Mouse (Mus musculus) left cerebral cortex, adult 2 months (tissue): ENCODE results near the gene Vpreb1. TPM values are rescaled to one million over a fixed set of nuclear protein-coding genes. Genes with fewer than 3 reads are reported as not detected.
"Not testable (repeated sequence)": the region's sequence is repeated elsewhere in the genome, so short reads cannot be mapped to it uniquely, and the experiment has no call there.

Experiments
- DNase-seq, 2 experiments: peaks; one replicate each; pipeline ENCODE4 v3.0.0; 2021 to 2022; ENCODE audit warnings: low spot score in 2 of 2, mixed read lengths in 1 of 2; ENCODE audit errors: extremely low spot score in 1 of 2
- H3K27ac ChIP-seq: fragments of 200-600 bp; 2 replicates; pipeline ENCODE4 v1.8.1; 2022
- H3K4me3 ChIP-seq: fragments of 200-600 bp; 2 replicates; pipeline ENCODE4 v1.8.1; 2022
- CTCF ChIP-seq: fragments of 200-600 bp; IDR thresholded peaks from 2 replicates; pipeline ENCODE4 v1.8.1; 2022; ENCODE audit warnings: antibody characterized with exemption, mild to moderate bottlenecking, moderate library complexity
- intact Hi-C: fragments of 180-260 bp; cut with DNase I; formaldehyde crosslinking; loops from one replicate; pipeline ENCODE4 v1.15.1; 2025
- total RNA-seq, 2 experiments: library from RNA; stranded (reverse); gene quantifications; 2 replicates each; pipeline ENCODE4 v1.2.3; 2021

Gene Vpreb1
- total RNA-seq, 2 experiments from 2014 or later: 0.63 TPM; not detected in 1

- intact Hi-C loops: no loop called here
- TF ChIP-seq CTCF: no peak
- Histone ChIP-seq H3K27ac (no peak overlapping the region), H3K4me3 (no peak overlapping the region)
- no peak for DNase-seq
Measured at GRCm38 (mm10) chr16:16892366-16892765, 21.7 kb upstream of the Vpreb1 start.

GRCm38 (mm10) chr16:16888341-16888740 lies 17.7 kb upstream of the Vpreb1 start:
- no peak overlapping the region for H3K4me3 ChIP-seq
- no peak overlapping the region for H3K27ac ChIP-seq
- no peak for DNase-seq
- intact Hi-C loops: loop anchor here (10.0 kb wide), 1 partner anchor 564 kb away; no protein-coding TSS in a partner anchor
- TF ChIP-seq CTCF: no peak

GRCm38 (mm10) chr16:16879025-16879424 lies 8.4 kb upstream of the Vpreb1 start:
- intact Hi-C loops: no loop called here
- TF ChIP-seq CTCF: no peak
- H3K27ac ChIP-seq: no peak overlapping the region
- H3K4me3 ChIP-seq: no peak overlapping the region
- DNase-seq: no peak

GRCm38 (mm10) chr16:16870241-16870616 lies 414 bp downstream of the Vpreb1 start:
- H3K4me3 ChIP-seq: peak overlapping the region; percentile 80
- no peak for DNase-seq
- TF ChIP-seq CTCF: no peak
- intact Hi-C loops: loop anchor here (5.0 kb wide), 3 partner anchors 273 to 568 kb away; partner anchors contain the start of genes Dnm1l and Yars2
- H3K27ac ChIP-seq: peak overlapping the region; percentile 93

GRCm38 (mm10) chr16:16865696-16866561 lies 4.7 kb downstream of the Vpreb1 start:
- H3K4me3 ChIP-seq: no peak overlapping the region
- intact Hi-C loops: no loop called here
- TF ChIP-seq CTCF: no peak
- DNase-seq: no peak
- no peak overlapping the region for H3K27ac ChIP-seq

GRCm38 (mm10) chr16:16865217-16865616 lies 5.4 kb downstream of the Vpreb1 start:
- no peak overlapping the region for H3K27ac ChIP-seq
- no peak overlapping the region for H3K4me3 ChIP-seq
- no peak for TF ChIP-seq CTCF
- intact Hi-C loops: no loop called here
- no peak for DNase-seq

- peak in 1 of 2 experiments; percentile 7 for DNase-seq
- intact Hi-C loops: no loop called here
- TF ChIP-seq CTCF: no peak
- Histone ChIP-seq H3K27ac (no peak within 1 kb of the TSS), H3K4me3 (no peak within 1 kb of the TSS)
Measured at GRCm38 (mm10) chr16:16863978-16864377, 6.7 kb downstream of the Vpreb1 start, which contains the start of gene Igll1. Igll1 (minus strand) TSS chr16:16863985.

- intact Hi-C loops: no loop called here
- Histone ChIP-seq H3K27ac (no peak overlapping the region), H3K4me3 (no peak overlapping the region)
- TF ChIP-seq CTCF: no peak
- no peak for DNase-seq
Measured at GRCm38 (mm10) chr16:16862288-16862687, 8.4 kb downstream of the Vpreb1 start.

GRCm38 (mm10) chr16:16856731-16857476 lies 13.7 kb downstream of the Vpreb1 start:
- intact Hi-C loops: no loop called here
- H3K27ac ChIP-seq: no peak overlapping the region
- H3K4me3 ChIP-seq: no peak overlapping the region
- TF ChIP-seq CTCF: no peak
- no peak for DNase-seq

GRCm38 (mm10) chr16:16856054-16856453 lies 14.6 kb downstream of the Vpreb1 start:
- intact Hi-C loops, DNase-seq, H3K4me3 ChIP-seq, H3K27ac ChIP-seq: not testable (repeated sequence)

- no peak for DNase-seq
- intact Hi-C loops: no loop called here
- no peak overlapping the region for H3K4me3 ChIP-seq
- TF ChIP-seq CTCF: no peak
- no peak overlapping the region for H3K27ac ChIP-seq
Measured at GRCm38 (mm10) chr16:16855541-16855940, 15.1 kb downstream of the Vpreb1 start.

GRCm38 (mm10) chr16:16854836-16855235 lies 15.8 kb downstream of the Vpreb1 start:
- intact Hi-C loops: no loop called here
- peak in 1 of 2 experiments; percentile 29 for DNase-seq

More at GRCm38 (mm10) chr16:16854836-16855235, 15.8 kb downstream of the Vpreb1 start:
- H3K4me3 ChIP-seq: no peak overlapping the region
- no peak overlapping the region for H3K27ac ChIP-seq
- TF ChIP-seq CTCF: peak; percentile 70
